Mouse (Mus musculus) cerebellum, postnatal 10 days (tissue): ENCODE data around the gene Klrg1.

Source experiments
- DNase-seq, 2 experiments: peaks; one replicate each; pipeline ENCODE4 v3.0.0; 2021; ENCODE audit warnings: mixed read lengths in 2 of 2

Gene Klrg1

DNA sequence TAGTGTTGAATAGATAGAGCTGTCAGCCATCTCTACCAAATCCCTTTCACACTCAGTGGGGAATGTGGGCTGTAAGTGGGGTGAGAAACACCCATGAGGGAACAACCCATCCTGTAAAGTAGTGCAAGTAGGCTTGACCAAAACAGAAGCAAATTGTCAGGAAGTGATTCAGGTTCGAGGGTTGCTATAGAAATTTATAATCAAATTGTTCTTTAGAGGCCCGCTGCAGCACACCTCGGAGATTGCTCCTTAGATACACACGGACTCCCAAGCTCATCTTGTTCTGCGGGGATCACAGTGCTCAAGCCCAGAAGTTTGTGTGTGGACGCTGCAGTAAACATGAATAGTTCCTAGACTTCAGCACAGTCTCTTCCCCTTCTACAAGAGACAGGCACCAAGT is at the start of gene Klrg1:
Gene Klrg1, minus strand, starts transcription at position 101 of the 400 bp plus-strand sequence.
- no peak for DNase-seq

DNA sequence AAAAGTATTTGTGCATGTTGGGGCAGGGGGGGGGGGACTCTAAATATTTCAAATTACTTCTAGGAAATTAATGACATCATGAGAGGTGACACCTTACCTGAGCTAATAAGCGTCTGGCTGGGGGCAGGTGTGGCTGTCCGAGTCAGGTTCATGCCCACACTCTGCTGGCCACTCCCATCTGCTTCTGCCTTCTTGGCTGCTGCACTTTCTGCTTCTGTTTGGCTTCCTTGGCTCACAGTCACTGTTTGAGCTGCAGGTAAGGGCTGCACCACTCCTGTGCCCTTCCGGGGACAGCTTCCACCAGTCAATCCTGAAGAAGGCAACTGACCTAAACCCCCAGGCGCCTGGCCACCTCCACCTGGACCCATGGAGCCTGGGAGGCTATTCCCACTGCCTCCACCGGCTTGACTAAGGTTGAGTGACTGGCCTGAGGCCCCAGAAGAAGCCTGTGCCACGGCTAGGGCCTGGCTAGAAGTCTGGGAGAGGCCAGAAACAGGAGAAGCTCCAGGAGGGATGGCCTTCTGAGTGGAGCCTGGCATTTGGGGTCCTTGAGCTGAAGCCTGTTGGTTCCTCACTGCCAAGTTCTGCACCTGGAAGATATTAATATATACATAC is 42.8 kb upstream of the Klrg1 start:
- no peak for DNase-seq

DNA sequence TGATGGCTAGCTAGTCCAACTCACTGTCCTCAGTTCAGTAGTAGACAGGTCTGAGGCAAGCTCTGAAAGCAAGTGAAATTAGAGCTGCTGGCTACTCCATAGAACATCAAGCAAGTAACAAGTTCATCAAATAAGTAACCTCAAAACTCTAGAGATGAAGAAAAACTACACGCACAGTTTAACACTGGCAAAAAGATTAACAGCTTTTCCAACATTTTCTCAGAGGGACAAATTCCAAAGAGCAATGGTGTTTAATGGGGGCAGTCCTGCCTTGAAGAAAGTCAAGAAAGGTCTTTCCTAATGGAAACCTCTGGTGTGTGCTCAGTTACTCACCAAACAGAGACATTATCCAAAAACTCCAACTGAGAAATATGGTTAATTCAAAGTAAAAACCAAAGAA is 36.0 kb upstream of the Klrg1 start:
- DNase-seq = no peak

DNA sequence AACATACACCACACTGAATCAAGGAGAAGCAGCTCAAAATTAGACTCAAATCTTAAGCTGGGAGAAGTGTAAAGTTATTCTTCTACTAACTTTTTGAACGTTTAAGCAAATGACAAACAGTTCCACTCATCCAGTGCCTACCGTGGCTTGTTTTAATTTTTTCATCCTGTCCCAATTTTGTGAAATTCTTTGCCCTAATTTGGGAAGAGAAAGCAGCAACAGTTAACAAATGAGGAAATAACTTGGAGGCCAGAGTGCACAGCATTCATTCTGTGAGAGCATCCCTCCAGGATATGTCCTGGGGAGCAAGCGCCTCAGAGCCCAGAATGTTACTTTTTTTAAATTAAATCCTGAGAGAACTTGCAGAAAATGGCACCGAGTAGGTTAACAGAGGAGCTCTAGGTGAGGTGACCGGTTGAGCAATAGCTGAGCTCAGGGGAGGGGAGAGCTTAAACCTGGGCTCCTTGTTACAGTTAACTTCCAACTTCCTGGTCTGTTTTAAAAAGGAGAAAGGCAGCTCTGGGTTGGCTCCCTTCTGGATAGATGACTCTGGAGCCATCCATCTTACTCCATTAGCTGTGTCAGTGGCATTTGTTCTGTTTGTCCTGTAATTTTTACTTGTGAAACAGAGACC is 27.6 kb upstream of the Klrg1 start:
- DNase-seq = no peak

DNA sequence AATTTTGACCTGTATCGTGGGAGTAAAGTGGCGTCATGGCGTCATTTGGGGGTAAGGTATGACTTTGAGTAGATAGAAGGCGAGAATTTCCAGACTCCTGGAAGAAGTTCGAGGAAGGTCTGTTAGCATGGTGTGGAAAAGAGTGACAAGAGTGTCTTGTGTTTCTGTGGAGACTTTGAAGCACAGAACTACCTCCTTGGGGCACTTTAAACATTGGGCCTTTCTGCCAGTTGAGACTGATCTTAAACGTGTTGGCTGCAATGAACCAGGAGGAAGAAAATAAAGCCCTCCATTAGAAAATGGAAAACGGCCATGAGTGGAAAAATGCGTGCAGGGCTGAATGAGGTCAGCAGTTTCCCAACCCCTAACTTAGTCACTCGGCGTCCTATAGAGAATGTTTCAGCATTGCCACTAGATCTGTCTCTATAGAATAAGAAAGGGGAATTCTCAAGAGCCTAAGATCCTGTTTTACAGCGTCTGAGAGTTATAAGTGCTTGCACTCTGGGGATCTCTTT is 26.8 kb upstream of the Klrg1 start:
- DNase-seq = no peak

DNA sequence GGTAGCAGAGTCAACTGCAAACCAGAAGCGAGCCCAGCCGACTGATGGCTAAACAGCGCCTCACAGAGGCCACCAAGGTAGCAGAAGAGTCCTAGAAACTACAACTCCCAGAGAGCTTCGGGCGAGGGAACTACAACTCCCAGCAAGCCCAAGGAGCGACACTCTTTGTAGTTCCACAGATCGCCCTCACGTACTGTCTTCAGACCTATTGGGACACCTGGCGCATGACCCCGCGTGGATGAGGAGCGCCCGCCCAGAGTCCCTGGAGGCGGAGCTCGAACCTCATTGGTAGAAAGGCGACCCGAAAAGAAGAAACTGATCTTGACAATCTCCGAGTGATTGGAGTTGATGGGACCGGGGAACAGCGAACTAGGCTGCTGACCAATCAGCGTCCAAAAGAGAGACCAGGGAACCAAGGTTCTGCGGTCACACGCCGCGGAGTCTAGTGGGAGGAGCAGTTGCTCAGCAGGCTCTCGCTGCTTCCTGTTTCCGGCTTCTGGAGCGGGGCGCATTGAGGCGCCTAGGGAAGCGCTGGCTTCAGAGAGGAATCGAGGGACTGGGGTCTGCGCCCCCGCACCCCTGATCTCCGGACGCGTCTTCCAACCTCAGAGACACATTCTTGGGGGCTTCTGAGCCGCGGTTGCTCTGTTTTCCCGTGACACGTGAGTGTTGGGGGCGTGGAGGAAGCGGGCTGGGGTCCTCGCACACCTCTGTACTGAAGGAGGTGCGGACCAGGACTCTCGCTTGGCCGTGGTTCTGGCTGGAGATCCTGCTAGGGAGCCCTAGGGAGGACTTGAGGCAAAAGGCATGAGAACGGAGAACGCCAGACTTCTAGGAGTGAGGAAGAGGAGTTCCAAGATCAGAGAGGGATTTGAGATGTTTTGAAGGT is 26.1 kb upstream of the Klrg1 start, which contains the start of gene M6pr:
Gene M6pr, plus strand, starts transcription at position 216 of the 889 bp plus-strand sequence.
- peak; percentile 95 to 97 for DNase-seq

DNA sequence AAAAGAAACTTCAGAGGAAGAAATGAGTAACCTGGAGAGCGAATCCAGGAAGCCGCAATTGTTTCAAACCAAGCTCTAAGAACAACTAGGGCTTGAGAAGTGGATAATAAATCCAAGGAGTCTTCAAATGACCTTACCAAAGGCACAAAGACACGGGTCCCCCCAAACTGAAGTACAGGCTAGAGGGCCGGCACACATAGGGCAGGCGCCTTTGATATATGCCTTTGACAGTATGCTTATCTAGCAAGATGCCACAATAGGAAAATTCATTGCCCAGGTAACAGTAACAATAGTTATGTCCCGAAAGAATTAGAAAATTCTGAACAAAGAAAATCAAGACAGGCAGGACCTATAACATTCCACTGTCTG is 25.4 kb upstream of the Klrg1 start:
- no peak for DNase-seq

DNA sequence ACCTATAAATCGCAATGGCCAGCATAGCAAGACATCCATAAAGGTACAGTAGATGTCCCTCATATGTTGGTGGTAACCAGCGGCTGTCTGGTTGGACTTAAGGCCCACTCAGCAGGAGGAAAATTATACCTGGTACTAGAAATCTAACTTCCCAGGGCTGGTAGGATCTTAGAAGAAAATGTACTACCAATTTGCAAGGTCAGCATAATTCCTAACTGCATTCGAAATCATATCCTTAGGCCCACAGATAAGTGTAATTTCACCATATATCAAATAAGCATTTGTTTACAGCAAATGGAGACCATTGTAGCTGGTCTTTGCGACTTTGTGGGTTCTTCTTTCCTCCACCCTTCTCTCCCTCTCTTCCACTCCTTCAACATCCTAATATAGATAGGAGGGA is 24.0 kb upstream of the Klrg1 start:
- DNase-seq = no peak

DNA sequence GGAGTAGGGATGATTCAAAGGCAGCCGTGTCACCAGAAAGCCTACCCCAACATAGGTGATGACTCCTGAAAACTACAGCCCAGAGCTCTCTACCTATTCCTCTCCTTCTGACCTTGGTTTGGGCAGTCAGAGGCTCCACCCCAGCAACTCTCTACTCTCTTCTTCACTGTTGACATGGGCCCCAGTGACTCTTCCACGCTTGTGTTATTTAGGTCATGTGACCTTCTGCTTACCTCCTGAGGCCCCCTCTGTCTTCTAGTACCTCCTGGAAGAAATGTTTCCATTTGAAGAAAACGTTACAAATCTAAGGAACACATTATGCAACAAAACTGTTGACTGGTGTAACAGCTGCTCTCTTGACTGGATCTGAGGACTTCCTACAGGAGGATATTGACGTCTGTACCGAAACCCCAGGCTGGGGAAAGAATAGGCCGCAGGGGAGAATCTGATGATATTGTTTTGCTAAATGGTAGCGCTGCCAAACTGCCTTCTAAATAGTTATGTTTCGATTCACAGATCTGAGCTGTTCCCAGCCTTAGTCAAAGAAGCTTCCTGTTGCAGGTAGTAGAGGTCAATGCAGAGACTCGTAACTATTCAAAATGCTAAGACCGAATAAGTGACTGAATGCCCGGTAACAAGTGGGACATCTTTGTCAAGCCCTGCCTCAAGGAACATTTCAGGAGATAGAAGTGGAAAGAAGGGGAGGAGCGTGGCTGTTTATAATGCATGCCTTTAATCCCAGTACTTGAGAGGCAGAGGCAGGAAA is 22.3 kb upstream of the Klrg1 start:
- no peak for DNase-seq

DNA sequence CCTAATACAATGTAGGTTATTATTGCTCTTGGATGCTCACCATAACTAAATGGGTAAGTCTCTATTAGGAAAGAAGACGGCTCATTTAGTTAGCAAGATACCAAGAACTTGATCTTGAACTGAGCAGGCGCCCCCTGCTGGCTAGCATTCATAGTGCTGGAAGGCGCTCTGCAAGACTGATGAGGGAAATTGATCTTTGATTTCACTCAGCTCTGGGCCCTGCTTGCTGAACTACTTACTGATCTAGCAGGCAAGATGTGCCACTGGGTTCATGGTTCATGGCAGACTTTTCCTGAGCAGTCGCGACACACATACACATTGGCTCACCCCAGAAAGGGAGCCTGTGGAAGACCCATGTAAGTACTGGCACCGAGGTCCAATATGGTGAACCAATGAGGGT is 21.7 kb upstream of the Klrg1 start:
- peak; percentile 92 to 95 for DNase-seq

DNA sequence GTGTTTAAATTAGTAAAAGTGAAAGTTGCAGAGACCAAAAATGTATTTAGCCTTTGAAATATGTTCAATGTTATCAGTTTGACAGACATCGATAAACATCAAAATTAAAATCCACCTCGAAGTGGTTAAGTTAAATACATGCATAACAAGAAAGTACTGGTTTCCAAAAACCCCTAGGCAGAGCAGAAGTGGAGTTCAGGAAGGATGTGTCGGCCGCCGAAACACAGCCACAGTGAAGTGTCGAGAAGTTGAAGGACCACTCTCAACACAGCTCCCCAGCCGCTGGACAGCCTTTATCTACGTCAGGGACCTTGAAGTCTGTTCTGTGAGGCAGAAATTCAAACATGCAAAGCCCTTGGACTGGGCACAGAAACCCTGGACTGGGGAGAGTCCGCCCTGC is 20.8 kb upstream of the Klrg1 start:
- DNase-seq = no peak

DNA sequence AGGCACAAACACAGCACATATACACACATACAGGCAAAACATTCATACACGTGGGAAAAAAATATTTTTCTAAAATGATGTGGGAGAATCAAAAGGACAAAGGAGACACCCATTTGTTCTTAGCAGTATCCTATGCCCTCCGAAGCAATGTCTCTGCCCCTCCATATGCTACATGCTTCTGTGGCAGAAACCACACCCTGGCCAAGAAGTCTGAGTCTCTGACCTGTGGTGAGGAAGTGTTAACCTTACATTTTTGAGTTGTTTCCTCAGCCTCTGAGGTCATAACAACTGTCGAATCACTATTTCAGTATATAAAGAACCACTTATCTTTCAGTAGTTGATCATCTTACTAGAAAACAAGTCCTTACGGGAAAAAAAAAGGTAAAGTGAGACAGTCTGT is 20.0 kb upstream of the Klrg1 start:
- no peak for DNase-seq

DNA sequence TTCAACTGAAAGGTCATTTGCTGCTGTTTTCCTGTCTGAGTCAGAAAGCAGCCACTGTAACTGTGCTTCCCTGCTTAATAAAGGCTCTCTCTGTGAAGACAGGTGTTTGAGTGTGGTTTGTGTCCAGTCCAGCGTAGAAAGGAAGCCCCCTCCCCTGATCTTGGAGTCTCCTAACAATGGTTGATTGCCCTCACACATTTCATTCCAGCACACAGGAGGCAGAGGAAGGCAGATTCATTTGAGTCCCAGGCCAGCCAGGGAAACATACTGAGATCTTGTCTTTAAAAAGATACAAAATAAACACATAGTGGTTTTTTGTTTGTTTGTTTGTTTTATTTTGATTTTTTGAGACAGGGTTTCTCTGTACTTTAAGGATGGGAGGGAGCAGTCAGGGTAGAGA is 19.4 kb upstream of the Klrg1 start:
- no peak for DNase-seq

DNA sequence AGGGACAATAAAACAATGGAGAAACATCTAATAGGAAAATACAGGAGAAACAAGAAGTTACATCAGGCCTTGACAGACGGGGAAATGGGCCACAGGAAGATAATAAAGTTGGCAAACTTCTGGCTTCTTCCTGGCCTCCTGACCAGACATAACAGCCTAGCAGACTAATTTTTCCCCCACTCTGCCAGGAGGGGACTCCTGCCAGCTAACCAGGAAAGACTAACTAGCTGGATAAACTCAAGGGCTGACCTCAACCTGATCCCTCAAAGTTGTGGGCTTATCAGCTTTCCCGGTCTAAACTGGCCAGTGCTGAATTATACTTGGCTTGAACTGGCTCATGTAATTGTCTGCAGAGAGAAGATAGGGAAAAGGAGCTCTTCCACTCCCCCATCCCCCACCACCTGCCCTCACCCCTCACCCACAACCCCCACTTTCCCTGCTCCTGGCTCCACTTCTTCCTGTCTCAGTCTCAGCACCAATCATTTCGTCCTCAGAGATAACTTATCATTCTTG is 17.0 kb upstream of the Klrg1 start:
- no peak for DNase-seq

DNA sequence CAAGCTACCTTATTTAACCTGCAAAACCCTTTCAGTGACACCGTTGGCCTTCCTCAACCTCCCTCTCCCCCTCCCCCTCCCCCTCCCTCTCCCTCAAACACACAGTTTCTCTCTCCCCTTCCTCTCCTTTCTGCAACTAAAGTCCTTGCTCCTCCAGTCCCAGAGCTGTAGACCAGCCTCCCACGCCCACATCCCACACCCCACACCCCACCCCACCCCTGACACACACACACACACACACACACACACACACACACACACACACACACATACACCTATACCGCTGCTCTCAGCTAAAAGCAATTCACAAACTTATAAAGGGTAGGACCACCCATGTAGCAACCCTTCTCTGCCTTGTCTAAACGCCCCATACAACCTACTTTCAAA is 15.5 kb upstream of the Klrg1 start:
- no peak for DNase-seq

DNA sequence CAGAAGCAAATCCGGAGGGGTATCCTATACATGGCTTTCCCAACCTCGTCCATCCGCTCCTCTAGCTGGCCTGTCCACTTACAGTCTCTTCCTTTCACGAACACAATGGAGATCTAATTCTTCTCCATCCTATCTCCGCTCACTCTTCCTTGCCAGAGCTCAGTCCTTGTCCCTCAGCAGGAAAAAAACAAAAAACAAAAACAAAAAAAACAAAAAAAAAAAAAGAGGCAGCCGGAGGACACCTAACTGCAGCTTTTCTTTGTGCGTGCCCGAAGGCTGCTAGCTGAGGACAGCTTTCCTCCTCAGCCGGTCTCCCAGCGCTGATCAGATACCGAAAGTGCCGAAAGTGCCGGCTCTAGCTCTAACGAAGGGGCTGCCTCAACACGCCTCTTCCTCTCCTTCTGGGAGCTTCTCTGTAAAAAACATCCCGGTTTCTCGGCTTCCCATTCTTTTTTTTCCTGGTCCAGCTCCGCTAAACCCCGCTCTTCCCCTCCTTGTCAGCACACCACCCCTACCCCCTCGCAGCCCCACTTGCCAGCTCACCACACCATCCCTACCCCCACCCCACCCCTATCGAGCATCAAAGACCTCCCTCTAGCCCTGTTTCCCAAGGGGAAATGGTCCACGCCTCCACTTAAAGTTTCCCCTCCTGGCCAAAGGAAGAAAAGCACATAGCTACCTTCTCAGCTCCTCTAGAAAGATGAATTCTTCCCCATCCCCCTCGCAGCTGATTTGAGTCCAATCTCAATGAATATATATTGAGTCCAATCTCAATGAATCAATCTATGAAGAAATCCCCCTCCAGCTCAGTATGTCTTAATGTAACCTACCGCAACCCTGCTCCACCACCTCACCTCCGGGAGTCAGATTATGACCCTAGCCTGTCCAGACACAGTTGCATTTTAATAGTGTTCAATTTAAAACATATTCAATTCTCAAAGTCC is 14.9 kb upstream of the Klrg1 start:
- peak; percentile 56 to 64 for DNase-seq

DNA sequence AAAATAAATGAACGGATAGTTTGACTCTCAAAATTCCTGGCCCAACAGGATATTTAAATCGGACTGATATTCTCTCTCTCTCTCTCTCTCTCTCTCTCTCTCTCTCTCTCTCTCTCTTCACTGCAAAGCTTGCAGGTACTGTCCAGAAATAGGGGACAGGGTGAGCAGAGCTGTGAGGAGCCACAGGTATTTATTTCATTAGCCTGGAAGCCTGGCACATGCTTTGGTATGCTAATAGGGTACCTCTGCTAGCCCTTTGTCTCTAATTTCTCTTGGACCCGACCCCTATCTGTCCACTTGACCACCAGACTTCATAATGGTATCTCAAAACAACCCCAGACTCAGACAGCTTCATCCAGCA is 14.2 kb upstream of the Klrg1 start:
- DNase-seq = no peak

DNA sequence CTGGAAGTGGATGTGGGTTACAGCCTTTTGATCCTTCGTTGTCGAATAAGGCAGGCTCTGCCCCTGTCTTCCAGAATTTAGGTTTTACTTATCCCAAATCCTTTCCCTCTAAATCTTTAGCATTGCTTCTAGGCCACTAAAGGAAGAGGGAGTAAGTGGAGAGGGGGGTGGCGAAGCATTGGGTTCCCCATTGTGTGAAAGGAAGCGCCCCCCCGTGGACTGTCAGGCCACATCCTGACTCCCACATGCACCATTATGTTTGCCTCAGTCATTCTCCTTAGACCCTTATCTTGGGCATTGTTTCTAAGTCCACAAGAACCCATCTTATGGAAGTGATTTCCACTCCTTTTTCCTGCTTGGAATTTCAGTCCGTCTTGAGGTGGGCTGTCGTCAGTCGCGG is 12.6 kb upstream of the Klrg1 start:
- DNase-seq = no peak

DNA sequence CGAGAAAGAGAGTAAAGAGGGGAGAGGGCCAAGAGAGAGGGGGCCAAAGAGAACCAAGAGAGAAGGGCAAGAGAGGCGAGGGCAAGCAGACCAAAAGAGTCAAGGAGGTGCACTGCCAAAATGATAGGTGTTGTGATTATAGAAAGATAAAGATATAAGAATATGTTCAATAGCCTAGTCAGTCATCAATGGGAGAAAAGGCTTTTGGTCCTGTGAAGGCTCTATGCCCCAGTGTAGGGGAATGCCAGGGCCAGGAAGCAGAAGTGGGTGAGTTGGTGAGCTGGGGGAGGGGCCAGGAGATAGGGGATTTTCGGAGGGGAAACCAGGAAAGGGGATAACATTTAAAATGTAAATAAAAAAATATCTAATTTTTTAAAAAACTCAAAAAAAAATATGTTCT is 11.6 kb upstream of the Klrg1 start:
- no peak for DNase-seq

DNA sequence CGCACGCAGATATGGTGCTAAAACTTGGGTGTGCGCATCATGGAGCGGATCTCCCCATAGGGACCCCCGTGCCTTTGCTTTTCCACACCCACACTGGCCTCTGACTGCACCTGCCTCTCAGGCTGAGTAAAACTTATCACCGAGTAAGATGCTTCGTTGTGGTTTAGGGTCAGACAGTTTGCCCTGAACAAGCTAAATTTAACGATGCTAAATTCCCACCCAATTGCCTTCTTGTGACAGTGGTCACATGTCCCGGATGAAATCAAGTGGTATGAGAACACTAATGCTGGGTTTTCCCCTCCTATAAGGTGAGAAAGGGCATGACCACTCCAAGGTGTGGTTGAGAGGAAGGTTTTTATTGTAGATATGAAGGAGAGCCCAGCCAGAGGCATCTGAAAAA is 11.1 kb upstream of the Klrg1 start:
- DNase-seq = no peak

DNA sequence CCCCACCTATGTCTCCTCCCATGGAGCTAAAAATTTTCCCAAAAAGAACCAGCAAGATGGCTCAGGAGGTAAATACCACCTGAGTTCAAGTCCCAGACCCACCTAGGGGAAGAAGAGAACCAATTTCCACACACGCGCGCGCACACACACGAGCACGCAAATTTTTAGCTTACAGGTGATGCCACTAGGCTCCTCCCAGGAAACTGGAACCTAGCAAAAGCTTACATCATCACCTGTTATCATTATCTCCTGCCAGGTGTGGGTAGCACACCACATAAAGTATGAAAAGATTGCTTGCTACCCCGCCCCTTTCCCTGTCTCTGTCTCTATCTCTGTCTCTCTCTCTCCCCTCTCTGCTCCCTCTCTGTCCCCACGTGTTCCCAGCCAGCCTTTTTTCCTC is 10.4 kb upstream of the Klrg1 start:
- no peak for DNase-seq

DNA sequence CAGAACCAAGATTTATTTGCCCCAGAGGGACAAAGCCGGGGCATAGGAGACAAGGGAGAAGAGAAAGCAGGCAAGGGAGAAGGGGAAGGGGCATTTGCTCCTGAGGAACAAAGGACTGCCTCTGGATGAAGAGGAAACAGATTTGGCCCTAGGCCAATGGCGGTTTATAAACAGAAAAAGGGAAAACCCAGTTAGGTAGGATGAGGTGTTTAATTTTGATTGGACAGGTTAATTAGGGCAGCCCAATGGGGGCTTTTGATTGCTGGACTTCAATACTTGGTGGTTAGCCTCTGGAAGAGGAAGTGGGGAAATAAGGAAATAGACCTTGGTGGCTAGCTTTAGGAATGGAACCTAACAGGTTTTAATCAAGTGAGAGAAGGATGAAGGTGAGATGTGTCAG is 9.5 kb upstream of the Klrg1 start:
- no peak for DNase-seq
